Mouse (Mus musculus): ENCODE measurements at regions not wholly inside any gene's neighbourhood (a gene's known extent, or its start where the extent isn't known, plus 50 kb on each side); places are given as distances from the start of the nearest gene placed in this dataset.

GRCm38 (mm10) chr12:106139491-106139890, 129.5 kb downstream of the Vrk1 start:
- H3K27ac ChIP-seq (ENCODE audit: insufficient read depth, low read depth, low read length, poor library complexity, severe bottlenecking): no peak overlapping the region
- no peak overlapping the region for H3K4me3 ChIP-seq (ENCODE audit: insufficient read depth in 1 of 2, low read depth in 1 of 2, low read length in 2 of 2, poor library complexity in 1 of 2, severe bottlenecking in 1 of 2)
- peaks cover 3 to 22% of the 10 kb centered on the region in 2 experiments; a peak in 3 of 4 replicates for H3K4me1 ChIP-seq (ENCODE audit: control insufficient read depth in 2 of 2, insufficient read depth in 2 of 2, low read length in 2 of 2, poor library complexity in 1 of 2)
- in situ Hi-C loops (cut with MboI; ENCODE audit: low sequenced_read_pairs in 2 of 2, unreplicated experiment in 2 of 2): no loop called here
- TF ChIP-seq CHD2 (IDR thresholded peaks at IDR 0.05; ENCODE audit: low read depth, low read length) (no peak), MAFK (IDR thresholded peaks at IDR 0.05; ENCODE audit: insufficient read depth, low read depth, low read length) (no peak), ZC3H11A (IDR thresholded peaks at IDR 0.05; ENCODE audit: borderline replicate concordance, low read depth, low read length) (no peak), ZNF384 (IDR thresholded peaks at IDR 0.05; ENCODE audit: low read depth, low read length) (no peak), HCFC1 (IDR thresholded peaks at IDR 0.05; ENCODE audit: borderline replicate concordance, insufficient read depth, low read length) (no peak)
- no peak for DNase-seq (ENCODE audit: low read depth, low spot score)
- H3K9ac ChIP-seq (ENCODE audit: insufficient read depth, low read depth, low read length, poor library complexity, severe bottlenecking): no peak overlapping the region; the same call in 1 of the 2 replicates
- no peaks in the 10 kb centered on the region for H3K36me3 ChIP-seq (ENCODE audit: control insufficient read depth, insufficient read depth, low read length, poor library complexity, severe bottlenecking)
- no peaks in the 10 kb centered on the region for H3K9me3 ChIP-seq (ENCODE audit: control insufficient read depth, insufficient read depth, low read depth, low read length)

- H3K9ac ChIP-seq (ENCODE audit: insufficient read depth, low read depth, low read length, poor library complexity, severe bottlenecking): no peak overlapping the region; the same call in 1 of the 2 replicates
- peak; percentile 60 for DNase-seq (ENCODE audit: low read depth, low spot score)
- in situ Hi-C loops (cut with MboI; ENCODE audit: low sequenced_read_pairs in 2 of 2, unreplicated experiment in 2 of 2): no loop called here
- H3K9me3 ChIP-seq (ENCODE audit: control insufficient read depth, insufficient read depth, low read depth, low read length): no peaks in the 10 kb centered on the region
- no peak overlapping the region for H3K4me3 ChIP-seq (ENCODE audit: insufficient read depth in 1 of 2, low read depth in 1 of 2, low read length in 2 of 2, poor library complexity in 1 of 2, severe bottlenecking in 1 of 2)
- H3K36me3 ChIP-seq (ENCODE audit: control insufficient read depth, insufficient read depth, low read length, poor library complexity, severe bottlenecking): no peaks in the 10 kb centered on the region
- H3K27ac ChIP-seq (ENCODE audit: insufficient read depth, low read depth, low read length, poor library complexity, severe bottlenecking): peak overlapping the region; percentile 51
- H3K4me1 ChIP-seq (ENCODE audit: control insufficient read depth in 2 of 2, insufficient read depth in 2 of 2, low read length in 2 of 2, poor library complexity in 1 of 2): peaks cover 3 to 22% of the 10 kb centered on the region in 2 experiments; a peak in 3 of 4 replicates
- no peak for TF ChIP-seq ZC3H11A (IDR thresholded peaks at IDR 0.05; ENCODE audit: borderline replicate concordance, low read depth, low read length)
- no peak for TF ChIP-seq HCFC1 (IDR thresholded peaks at IDR 0.05; ENCODE audit: borderline replicate concordance, insufficient read depth, low read length)
Observed at GRCm38 (mm10) chr12:106139927-106140326, 129.9 kb downstream of the Vrk1 start.

DNA sequence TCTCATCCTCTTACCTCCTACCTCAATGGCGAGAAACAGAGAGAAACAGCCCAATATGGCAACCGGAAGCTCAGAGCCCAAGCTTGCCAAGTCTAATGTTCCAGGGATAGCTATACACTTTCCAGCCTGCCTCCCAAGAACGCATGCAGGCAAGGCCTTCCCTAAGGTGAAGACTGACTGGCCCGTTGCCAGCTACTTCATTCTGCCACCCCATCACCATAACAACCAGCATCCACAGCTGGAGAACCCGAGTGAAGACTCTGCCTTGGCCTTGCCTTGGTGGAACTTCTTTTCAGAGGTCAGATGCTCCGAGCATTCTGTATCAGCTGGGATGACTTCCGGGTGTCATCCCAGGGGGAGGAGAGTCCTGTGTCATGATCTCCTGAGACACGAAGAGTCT, 130.6 kb downstream of the Vrk1 start:
- H3K36me3 ChIP-seq (ENCODE audit: control insufficient read depth, insufficient read depth, low read length, poor library complexity, severe bottlenecking): no peaks in the 10 kb centered on the region
- peaks cover 3 to 22% of the 10 kb centered on the region in 2 experiments; a peak in 3 of 4 replicates for H3K4me1 ChIP-seq (ENCODE audit: control insufficient read depth in 2 of 2, insufficient read depth in 2 of 2, low read length in 2 of 2, poor library complexity in 1 of 2)
- H3K27ac ChIP-seq (ENCODE audit: insufficient read depth, low read depth, low read length, poor library complexity, severe bottlenecking): no peak overlapping the region
- H3K9me3 ChIP-seq (ENCODE audit: control insufficient read depth, insufficient read depth, low read depth, low read length): no peaks in the 10 kb centered on the region
- in situ Hi-C loops (cut with MboI; ENCODE audit: low sequenced_read_pairs in 2 of 2, unreplicated experiment in 2 of 2): no loop called here
- no peak for TF ChIP-seq MAFK (IDR thresholded peaks at IDR 0.05; ENCODE audit: insufficient read depth, low read depth, low read length)
- TF ChIP-seq ZNF384 (IDR thresholded peaks at IDR 0.05; ENCODE audit: low read depth, low read length): no peak
- no peak for TF ChIP-seq CHD2 (IDR thresholded peaks at IDR 0.05; ENCODE audit: low read depth, low read length)
- no peak for TF ChIP-seq ZC3H11A (IDR thresholded peaks at IDR 0.05; ENCODE audit: borderline replicate concordance, low read depth, low read length)
- no peak for TF ChIP-seq HCFC1 (IDR thresholded peaks at IDR 0.05; ENCODE audit: borderline replicate concordance, insufficient read depth, low read length)
- no peak overlapping the region for H3K9ac ChIP-seq (ENCODE audit: insufficient read depth, low read depth, low read length, poor library complexity, severe bottlenecking)
- no peak overlapping the region for H3K4me3 ChIP-seq (ENCODE audit: insufficient read depth in 1 of 2, low read depth in 1 of 2, low read length in 2 of 2, poor library complexity in 1 of 2, severe bottlenecking in 1 of 2)
- no peak for DNase-seq (ENCODE audit: low read depth, low spot score)

DNA sequence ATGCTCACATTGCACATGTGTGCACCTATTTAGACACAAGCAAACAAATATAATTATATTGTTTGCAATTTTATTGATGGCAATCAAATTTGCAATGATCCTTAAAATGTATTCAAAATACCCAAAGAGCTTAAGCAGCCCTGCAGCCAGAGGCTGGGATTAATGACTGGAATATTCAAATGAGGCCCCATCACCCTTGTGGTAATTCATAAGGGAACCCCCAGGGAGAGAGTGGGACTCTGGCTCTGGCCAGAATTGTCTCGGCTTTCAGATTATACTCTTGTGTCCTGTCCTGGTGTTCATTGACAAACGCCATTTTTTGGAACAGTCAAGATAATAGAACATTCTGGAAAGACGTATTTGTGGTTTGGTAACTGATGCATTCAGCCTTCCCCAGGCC, 133.5 kb downstream of the Vrk1 start:
- peaks cover 0 to 17% of the 10 kb centered on the region in 2 experiments; a peak in 2 of 4 replicates for H3K4me1 ChIP-seq (ENCODE audit: control insufficient read depth in 2 of 2, insufficient read depth in 2 of 2, low read length in 2 of 2, poor library complexity in 1 of 2)
- no peak overlapping the region for H3K27ac ChIP-seq (ENCODE audit: insufficient read depth, low read depth, low read length, poor library complexity, severe bottlenecking)
- DNase-seq (ENCODE audit: low read depth, low spot score): no peak
- no peaks in the 10 kb centered on the region for H3K36me3 ChIP-seq (ENCODE audit: control insufficient read depth, insufficient read depth, low read length, poor library complexity, severe bottlenecking)
- H3K4me3 ChIP-seq (ENCODE audit: insufficient read depth in 1 of 2, low read depth in 1 of 2, low read length in 2 of 2, poor library complexity in 1 of 2, severe bottlenecking in 1 of 2): no peak overlapping the region
- H3K9me3 ChIP-seq (ENCODE audit: control insufficient read depth, insufficient read depth, low read depth, low read length): no peaks in the 10 kb centered on the region
- in situ Hi-C loops (cut with MboI; ENCODE audit: low sequenced_read_pairs in 2 of 2, unreplicated experiment in 2 of 2): no loop called here
- H3K9ac ChIP-seq (ENCODE audit: insufficient read depth, low read depth, low read length, poor library complexity, severe bottlenecking): no peak overlapping the region
- no peak for TF ChIP-seq HCFC1 (IDR thresholded peaks at IDR 0.05; ENCODE audit: borderline replicate concordance, insufficient read depth, low read length)
- TF ChIP-seq MAFK (IDR thresholded peaks at IDR 0.05; ENCODE audit: insufficient read depth, low read depth, low read length): no peak
- no peak for TF ChIP-seq CHD2 (IDR thresholded peaks at IDR 0.05; ENCODE audit: low read depth, low read length)
- no peak for TF ChIP-seq ZC3H11A (IDR thresholded peaks at IDR 0.05; ENCODE audit: borderline replicate concordance, low read depth, low read length)
- TF ChIP-seq ZNF384 (IDR thresholded peaks at IDR 0.05; ENCODE audit: low read depth, low read length): no peak

DNA sequence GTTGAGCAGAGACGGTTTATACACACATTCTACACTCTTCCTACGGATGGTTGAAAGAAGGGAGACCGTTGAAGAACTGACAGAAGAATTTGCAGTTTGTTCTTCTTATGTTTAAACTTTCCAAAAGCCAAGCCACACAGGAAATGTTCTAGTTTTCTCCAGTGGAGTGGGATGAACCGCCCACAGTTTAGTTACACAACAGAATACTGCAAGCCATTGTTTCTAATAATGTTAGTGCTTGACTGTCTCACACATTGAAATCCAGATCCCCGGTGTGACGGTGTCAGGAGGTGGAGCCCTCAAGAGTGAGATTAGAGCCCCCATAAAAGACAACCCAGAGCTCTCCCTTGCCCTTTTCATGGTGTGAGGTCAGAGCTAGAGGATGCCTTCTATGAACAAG, 146.8 kb downstream of the Vrk1 start:
- in situ Hi-C loops (cut with MboI; ENCODE audit: low sequenced_read_pairs in 2 of 2, unreplicated experiment in 2 of 2): no loop called here
- H3K4me1 ChIP-seq (ENCODE audit: control insufficient read depth in 2 of 2, insufficient read depth in 2 of 2, low read length in 2 of 2, poor library complexity in 1 of 2): no peaks in the 10 kb centered on the region
- no peak overlapping the region for H3K4me3 ChIP-seq (ENCODE audit: insufficient read depth in 1 of 2, low read depth in 1 of 2, low read length in 2 of 2, poor library complexity in 1 of 2, severe bottlenecking in 1 of 2)
- no peak for TF ChIP-seq MAFK (IDR thresholded peaks at IDR 0.05; ENCODE audit: insufficient read depth, low read depth, low read length)
- TF ChIP-seq HCFC1 (IDR thresholded peaks at IDR 0.05; ENCODE audit: borderline replicate concordance, insufficient read depth, low read length): no peak
- TF ChIP-seq ZC3H11A (IDR thresholded peaks at IDR 0.05; ENCODE audit: borderline replicate concordance, low read depth, low read length): no peak
- no peak for TF ChIP-seq ZNF384 (IDR thresholded peaks at IDR 0.05; ENCODE audit: low read depth, low read length)
- no peak for TF ChIP-seq CHD2 (IDR thresholded peaks at IDR 0.05; ENCODE audit: low read depth, low read length)
- H3K9me3 ChIP-seq (ENCODE audit: control insufficient read depth, insufficient read depth, low read depth, low read length): no peaks in the 10 kb centered on the region
- no peak overlapping the region for H3K27ac ChIP-seq (ENCODE audit: insufficient read depth, low read depth, low read length, poor library complexity, severe bottlenecking)
- H3K36me3 ChIP-seq (ENCODE audit: control insufficient read depth, insufficient read depth, low read length, poor library complexity, severe bottlenecking): no peaks in the 10 kb centered on the region
- DNase-seq (ENCODE audit: low read depth, low spot score): no peak
- no peak overlapping the region for H3K9ac ChIP-seq (ENCODE audit: insufficient read depth, low read depth, low read length, poor library complexity, severe bottlenecking)

Data from ES-E14 (cell line).